Mouse (Mus musculus): ENCODE results near the gene Arhgap1. TPM values are rescaled to one million over a fixed set of nuclear protein-coding genes. Genes with fewer than 3 reads are reported as not detected.

Arhgap1 gene
- polyA plus RNA-seq, 2 experiments: 22.4 to 32.1 TPM

DNA sequence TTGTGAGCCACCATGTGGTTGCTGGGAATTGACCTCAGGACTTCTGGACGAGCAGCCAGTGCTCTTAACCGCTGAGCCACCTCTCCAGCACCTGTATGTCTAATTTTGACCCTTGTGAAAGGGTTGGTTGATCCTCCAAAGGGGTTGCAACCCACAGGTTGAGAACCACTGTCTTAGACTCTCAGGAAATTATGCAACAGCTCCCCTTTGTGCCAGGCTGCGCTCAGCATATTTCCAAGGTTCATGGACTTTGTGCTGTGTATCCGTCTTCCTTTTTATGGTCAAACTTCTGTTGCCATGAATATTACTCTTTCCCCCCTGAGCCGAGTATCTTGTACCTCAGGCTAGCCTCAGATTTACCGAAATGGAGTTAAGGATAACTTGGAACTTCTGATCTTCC, 11.3 kb downstream of the Arhgap1 start:
- peaks cover 18% of the 10 kb centered on the region for H3K36me3 ChIP-seq (replicated peaks; ENCODE audit: control insufficient read depth, insufficient read depth, low read depth)
- no peaks in the 10 kb centered on the region for H3K9me3 ChIP-seq (ENCODE audit: control insufficient read depth, low read length)
- no peaks in the 10 kb centered on the region for H3K27me3 ChIP-seq (ENCODE audit: control insufficient read depth, insufficient read depth, low read length)
- H3K4me1 ChIP-seq (replicated peaks; ENCODE audit: control insufficient read depth in 2 of 2, insufficient read depth in 2 of 2, low read length in 1 of 2): no peaks in the 10 kb centered on the region
- no peak overlapping the region for H3K4me2 ChIP-seq (ENCODE audit: low read depth)
- H3K4me3 ChIP-seq (ENCODE audit: insufficient read depth in 1 of 2, low read depth in 2 of 2, low read length in 2 of 2): no peak overlapping the region
- no peak overlapping the region for H3K27ac ChIP-seq
- H3K9ac ChIP-seq (replicated peaks): no peak overlapping the region
- DNase-seq (ENCODE audit: low read depth in 3 of 3, low spot score in 3 of 3): no peak
- TF ChIP-seq CTCF (IDR thresholded peaks at IDR 0.05; ENCODE audit: low read depth): no peak
- no peak for TF ChIP-seq EP300 (IDR thresholded peaks at IDR 0.05; ENCODE audit: low read depth)
- 80% methylated on average over 6 of the region's 6 CpGs for WGBS (ENCODE audit: insufficient replicate concordance)
- ATAC-seq (ENCODE audit: insufficient read depth): no peak

DNA sequence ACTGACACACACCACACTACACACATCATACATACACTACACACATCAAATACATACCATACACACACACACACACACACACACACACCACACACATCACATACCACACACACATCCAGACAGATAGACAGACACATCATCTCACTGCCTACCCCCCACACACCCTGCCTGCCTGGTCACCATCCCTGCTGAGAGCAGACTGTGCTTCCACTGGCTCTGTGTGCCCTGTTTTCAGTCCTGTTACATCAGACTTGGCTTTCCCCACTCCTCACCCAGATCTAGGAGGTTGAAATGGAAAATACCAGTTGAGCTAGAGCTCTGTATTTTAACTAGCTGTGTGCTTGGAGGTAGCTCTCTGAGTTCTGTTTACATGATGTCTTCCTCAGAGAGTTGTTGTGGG, 15.1 kb downstream of the Arhgap1 start:
- no peak for ATAC-seq (ENCODE audit: insufficient read depth)
- no peak for TF ChIP-seq EP300 (IDR thresholded peaks at IDR 0.05; ENCODE audit: low read depth)
- Histone ChIP-seq H3K4me1 (replicated peaks; ENCODE audit: control insufficient read depth in 2 of 2, insufficient read depth in 2 of 2, low read length in 1 of 2) (no peaks in the 10 kb centered on the region), H3K4me3 (ENCODE audit: insufficient read depth in 1 of 2, low read depth in 2 of 2, low read length in 2 of 2) (no peak overlapping the region), H3K9me3 (ENCODE audit: control insufficient read depth, low read length) (no peaks in the 10 kb centered on the region), H3K27me3 (ENCODE audit: control insufficient read depth, insufficient read depth, low read length) (no peaks in the 10 kb centered on the region), H3K36me3 (replicated peaks; ENCODE audit: control insufficient read depth, insufficient read depth, low read depth) (peaks cover 20% of the 10 kb centered on the region), H3K27ac (no peak overlapping the region), H3K4me2 (ENCODE audit: low read depth) (no peak overlapping the region), H3K9ac (replicated peaks) (no peak overlapping the region)
- no peak for DNase-seq (ENCODE audit: low read depth in 3 of 3, low spot score in 3 of 3)

DNA sequence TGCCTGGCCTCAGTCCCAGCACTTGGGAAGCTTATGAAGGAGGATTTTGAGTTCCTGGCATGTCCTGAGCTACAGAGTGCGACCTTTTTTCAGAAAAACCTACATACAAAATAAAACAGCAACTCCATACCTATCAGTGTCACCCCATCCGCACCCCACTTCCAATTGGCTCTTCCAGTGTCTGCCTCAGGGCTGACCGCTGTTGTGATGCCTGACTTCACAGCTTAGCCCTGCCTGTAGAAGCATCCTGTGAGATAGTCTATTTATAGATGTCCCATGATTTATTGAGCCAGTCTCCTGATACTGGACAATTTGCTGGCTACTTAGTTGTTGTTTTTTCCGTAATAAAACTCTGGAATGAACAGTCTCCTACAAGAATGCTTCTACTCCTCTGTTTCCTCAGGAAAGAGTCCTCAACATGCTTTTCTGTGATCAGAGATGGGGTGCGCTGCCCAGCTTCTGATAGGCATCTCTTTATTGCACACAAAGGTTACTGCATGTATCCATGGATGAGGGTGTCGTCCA, 16.8 kb downstream of the Arhgap1 start:
- no peak for TF ChIP-seq CTCF (IDR thresholded peaks at IDR 0.05; ENCODE audit: low read depth)
- no peak for TF ChIP-seq EP300 (IDR thresholded peaks at IDR 0.05; ENCODE audit: low read depth)
- no peak for ATAC-seq (ENCODE audit: insufficient read depth)

DNA sequence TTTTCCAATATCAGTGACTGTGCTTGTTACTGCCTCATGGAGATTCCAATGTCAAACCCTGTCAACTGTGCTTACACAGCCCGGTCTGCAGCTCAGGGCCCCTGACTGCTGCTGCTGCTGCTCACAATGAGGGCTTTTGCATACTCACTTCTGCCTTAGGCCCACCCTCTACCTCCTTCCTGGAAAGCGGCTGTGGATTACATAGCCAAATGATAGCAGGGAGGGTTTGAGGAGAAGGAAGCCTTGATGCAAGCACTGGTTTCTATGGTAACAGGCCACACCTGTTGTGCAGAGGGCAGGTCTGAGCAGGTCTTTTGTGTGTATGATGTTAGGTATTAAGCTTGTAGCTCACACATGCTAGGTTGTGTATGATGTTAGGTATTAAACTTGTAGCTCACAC, 18.1 kb downstream of the Arhgap1 start:
- 65% methylated on average over 2 of the region's 2 CpGs for WGBS (ENCODE audit: insufficient replicate concordance)
- H3K9me3 ChIP-seq (ENCODE audit: control insufficient read depth, low read length): no peaks in the 10 kb centered on the region

More for the DNA sequence above, 16.8 kb downstream of the Arhgap1 start:
- no peaks in the 10 kb centered on the region for H3K4me1 ChIP-seq (replicated peaks; ENCODE audit: control insufficient read depth in 2 of 2, insufficient read depth in 2 of 2, low read length in 1 of 2)
- 84% methylated on average over 6 of the region's 6 CpGs for WGBS (ENCODE audit: insufficient replicate concordance)
- H3K4me2 ChIP-seq (ENCODE audit: low read depth): no peak overlapping the region
- no peaks in the 10 kb centered on the region for H3K9me3 ChIP-seq (ENCODE audit: control insufficient read depth, low read length)
- peaks cover 21% of the 10 kb centered on the region for H3K36me3 ChIP-seq (replicated peaks; ENCODE audit: control insufficient read depth, insufficient read depth, low read depth)
- no peak overlapping the region for H3K9ac ChIP-seq (replicated peaks)
- H3K4me3 ChIP-seq (ENCODE audit: insufficient read depth in 1 of 2, low read depth in 2 of 2, low read length in 2 of 2): no peak overlapping the region
- no peak for DNase-seq (ENCODE audit: low read depth in 3 of 3, low spot score in 3 of 3)
- no peaks in the 10 kb centered on the region for H3K27me3 ChIP-seq (ENCODE audit: control insufficient read depth, insufficient read depth, low read length)
- H3K27ac ChIP-seq: no peak overlapping the region

DNA sequence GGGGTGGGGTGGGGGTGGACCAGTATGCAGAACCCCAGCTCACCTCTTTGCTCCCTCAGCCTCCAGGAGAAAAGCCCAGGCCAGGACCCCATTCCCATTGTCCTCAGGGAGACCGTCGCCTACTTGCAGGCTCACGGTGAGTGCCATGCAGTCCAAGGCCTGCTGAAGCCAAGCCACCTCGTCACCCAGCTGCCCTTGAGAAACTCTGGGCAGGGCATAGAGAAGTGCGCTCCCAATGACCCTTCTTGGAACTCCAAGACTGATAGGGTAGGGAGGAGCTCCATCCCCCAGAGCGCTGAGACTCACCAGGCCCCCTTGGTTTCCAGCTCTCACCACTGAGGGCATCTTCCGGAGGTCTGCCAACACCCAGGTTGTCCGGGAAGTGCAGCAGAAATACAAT, 19.7 kb downstream of the Arhgap1 start:
- no peak for ATAC-seq (ENCODE audit: insufficient read depth)
- no peak for DNase-seq (ENCODE audit: low read depth in 3 of 3, low spot score in 3 of 3)
- no peak overlapping the region for H3K27ac ChIP-seq
- no peaks in the 10 kb centered on the region for H3K27me3 ChIP-seq (ENCODE audit: control insufficient read depth, insufficient read depth, low read length)
- H3K4me2 ChIP-seq (ENCODE audit: low read depth): no peak overlapping the region
- H3K9ac ChIP-seq (replicated peaks): no peak overlapping the region
- H3K36me3 ChIP-seq (replicated peaks; ENCODE audit: control insufficient read depth, insufficient read depth, low read depth): peaks cover 17% of the 10 kb centered on the region
- TF ChIP-seq CTCF (IDR thresholded peaks at IDR 0.05; ENCODE audit: low read depth) (no peak), EP300 (IDR thresholded peaks at IDR 0.05; ENCODE audit: low read depth) (no peak)
- H3K4me1 ChIP-seq (replicated peaks; ENCODE audit: control insufficient read depth in 2 of 2, insufficient read depth in 2 of 2, low read length in 1 of 2): no peaks in the 10 kb centered on the region
- H3K4me3 ChIP-seq (ENCODE audit: insufficient read depth in 1 of 2, low read depth in 2 of 2, low read length in 2 of 2): no peak overlapping the region
- WGBS (ENCODE audit: insufficient replicate concordance): 86% methylated on average over 8 of the region's 8 CpGs
- no peaks in the 10 kb centered on the region for H3K9me3 ChIP-seq (ENCODE audit: control insufficient read depth, low read length)

More for the DNA sequence above, 18.1 kb downstream of the Arhgap1 start:
- H3K4me3 ChIP-seq (ENCODE audit: insufficient read depth in 1 of 2, low read depth in 2 of 2, low read length in 2 of 2): no peak overlapping the region
- ATAC-seq (ENCODE audit: insufficient read depth) (no peak), DNase-seq (ENCODE audit: low read depth in 3 of 3, low spot score in 3 of 3) (no peak)
- no peak for TF ChIP-seq CTCF (IDR thresholded peaks at IDR 0.05; ENCODE audit: low read depth)
- no peak for TF ChIP-seq EP300 (IDR thresholded peaks at IDR 0.05; ENCODE audit: low read depth)
- no peak overlapping the region for H3K9ac ChIP-seq (replicated peaks)
- no peaks in the 10 kb centered on the region for H3K27me3 ChIP-seq (ENCODE audit: control insufficient read depth, insufficient read depth, low read length)
- H3K27ac ChIP-seq: no peak overlapping the region
- no peak overlapping the region for H3K4me2 ChIP-seq (ENCODE audit: low read depth)
- H3K36me3 ChIP-seq (replicated peaks; ENCODE audit: control insufficient read depth, insufficient read depth, low read depth): peaks cover 18% of the 10 kb centered on the region
- H3K4me1 ChIP-seq (replicated peaks; ENCODE audit: control insufficient read depth in 2 of 2, insufficient read depth in 2 of 2, low read length in 1 of 2): no peaks in the 10 kb centered on the region
